Mouse (Mus musculus): ENCODE measurements at regions not wholly inside any gene's neighbourhood (a gene's known extent, or its start where the extent isn't known, plus 50 kb on each side); places are given as distances from the start of the nearest gene placed in this dataset.

DNA sequence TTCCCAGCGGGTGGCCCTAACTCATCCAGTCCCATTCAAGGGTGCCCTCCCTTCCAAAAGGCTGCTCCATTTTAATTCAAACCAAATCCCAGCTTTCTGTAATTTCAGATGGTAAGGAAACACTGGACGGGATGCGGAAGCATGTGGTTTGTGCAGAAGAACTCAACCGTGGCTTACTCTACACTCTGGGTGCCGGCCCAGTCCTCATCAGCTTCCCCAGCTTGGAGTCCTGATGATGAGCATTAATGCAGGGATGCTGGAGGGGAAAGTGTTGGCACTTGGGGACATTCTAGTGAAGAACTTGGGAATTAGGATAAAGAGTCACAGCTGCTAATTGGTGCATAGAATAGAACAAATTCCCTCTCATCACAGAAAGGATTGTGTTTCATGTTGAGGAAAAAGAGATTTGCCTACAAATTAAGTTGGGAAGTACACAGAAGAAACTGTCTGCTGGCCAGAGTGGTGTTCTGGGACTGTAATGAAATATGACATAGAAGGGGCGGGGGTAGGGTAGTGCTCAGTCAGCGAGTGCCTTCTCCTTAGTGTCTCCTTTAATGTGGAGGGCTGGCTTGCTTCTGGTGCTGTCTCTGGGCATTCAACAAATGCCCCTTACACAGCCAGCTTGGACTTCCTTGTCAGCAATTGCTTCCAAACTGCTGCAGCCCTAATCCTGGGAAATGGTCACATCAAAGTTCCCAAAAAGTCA lies 285.0 kb upstream of the Bmper start:
- H3K4me3 ChIP-seq (ENCODE audit: low read depth, low read length) = no peak overlapping the region
- ATAC-seq (ENCODE audit: low read depth) = no peak
- WGBS (ENCODE audit: insufficient replicate concordance) = 65% methylated on average over 7 of the region's 7 CpGs
- H3K4me1 ChIP-seq (ENCODE audit: control insufficient read depth, low read depth, low read length) = no peaks in the 10 kb centered on the region
- no peak overlapping the region for H3K4me2 ChIP-seq (ENCODE audit: low read depth, low read length)
- H3K9ac ChIP-seq (ENCODE audit: low read depth, low read length) = no peak overlapping the region
- no peaks in the 10 kb centered on the region for H3K36me3 ChIP-seq (ENCODE audit: control insufficient read depth, insufficient read depth)
- no peaks in the 10 kb centered on the region for H3K9me3 ChIP-seq (replicated peaks; ENCODE audit: control insufficient read depth, low read length)
- H3K27ac ChIP-seq (ENCODE audit: low read length) = no peak overlapping the region
- H3K27me3 ChIP-seq (ENCODE audit: control insufficient read depth, insufficient read depth, low read depth, low read length) = no peaks in the 10 kb centered on the region

GRCm38 (mm10) chr9:22944992-22945391 lies 277.9 kb upstream of the Bmper start:
- 62% methylated on average over 6 of the region's 6 CpGs for WGBS (ENCODE audit: insufficient replicate concordance)
- H3K27ac ChIP-seq (ENCODE audit: low read length) = no peak overlapping the region
- H3K27me3 ChIP-seq (ENCODE audit: control insufficient read depth, insufficient read depth, low read depth, low read length) = no peaks in the 10 kb centered on the region
- H3K9me3 ChIP-seq (replicated peaks; ENCODE audit: control insufficient read depth, low read length) = no peaks in the 10 kb centered on the region
- no peaks in the 10 kb centered on the region for H3K36me3 ChIP-seq (ENCODE audit: control insufficient read depth, insufficient read depth)
- H3K9ac ChIP-seq (ENCODE audit: low read depth, low read length) = no peak overlapping the region
- no peak overlapping the region for H3K4me2 ChIP-seq (ENCODE audit: low read depth, low read length)
- ATAC-seq (ENCODE audit: low read depth) = no peak
- H3K4me1 ChIP-seq (ENCODE audit: control insufficient read depth, low read depth, low read length) = no peaks in the 10 kb centered on the region
- H3K4me3 ChIP-seq (ENCODE audit: low read depth, low read length) = no peak overlapping the region

GRCm38 (mm10) chr9:22945426-22945955 lies 277.4 kb upstream of the Bmper start:
- Histone ChIP-seq H3K27ac (ENCODE audit: low read length) (no peak overlapping the region), H3K9ac (ENCODE audit: low read depth, low read length) (no peak overlapping the region), H3K36me3 (ENCODE audit: control insufficient read depth, insufficient read depth) (no peaks in the 10 kb centered on the region), H3K4me2 (ENCODE audit: low read depth, low read length) (no peak overlapping the region), H3K4me3 (ENCODE audit: low read depth, low read length) (no peak overlapping the region), H3K9me3 (replicated peaks; ENCODE audit: control insufficient read depth, low read length) (no peaks in the 10 kb centered on the region), H3K27me3 (ENCODE audit: control insufficient read depth, insufficient read depth, low read depth, low read length) (no peaks in the 10 kb centered on the region), H3K4me1 (ENCODE audit: control insufficient read depth, low read depth, low read length) (no peaks in the 10 kb centered on the region)
- 58% methylated on average over 8 of the region's 8 CpGs for WGBS (ENCODE audit: insufficient replicate concordance)
- ATAC-seq (ENCODE audit: low read depth) = no peak

- Histone ChIP-seq H3K4me2 (ENCODE audit: low read depth, low read length) (no peak overlapping the region), H3K36me3 (ENCODE audit: control insufficient read depth, insufficient read depth) (no peaks in the 10 kb centered on the region), H3K4me3 (ENCODE audit: low read depth, low read length) (no peak overlapping the region), H3K27ac (ENCODE audit: low read length) (no peak overlapping the region), H3K4me1 (ENCODE audit: control insufficient read depth, low read depth, low read length) (no peaks in the 10 kb centered on the region), H3K9me3 (replicated peaks; ENCODE audit: control insufficient read depth, low read length) (no peaks in the 10 kb centered on the region), H3K27me3 (ENCODE audit: control insufficient read depth, insufficient read depth, low read depth, low read length) (no peaks in the 10 kb centered on the region), H3K9ac (ENCODE audit: low read depth, low read length) (no peak overlapping the region)
- no peak for ATAC-seq (ENCODE audit: low read depth)
- 72% methylated on average over 16 of the region's 16 CpGs for WGBS (ENCODE audit: insufficient replicate concordance)
These were observed 270.1 kb upstream of the Bmper start for GRCm38 (mm10) chr9:22952571-22953442.

- H3K4me1 ChIP-seq (ENCODE audit: control insufficient read depth, low read depth, low read length) = no peaks in the 10 kb centered on the region
- no peak for ATAC-seq (ENCODE audit: low read depth)
- no peak overlapping the region for H3K4me2 ChIP-seq (ENCODE audit: low read depth, low read length)
- H3K27me3 ChIP-seq (ENCODE audit: control insufficient read depth, insufficient read depth, low read depth, low read length) = no peaks in the 10 kb centered on the region
- no peaks in the 10 kb centered on the region for H3K9me3 ChIP-seq (replicated peaks; ENCODE audit: control insufficient read depth, low read length)
- no peak overlapping the region for H3K27ac ChIP-seq (ENCODE audit: low read length)
- WGBS (ENCODE audit: insufficient replicate concordance) = 32% methylated on average over 7 of the region's 7 CpGs
- H3K9ac ChIP-seq (ENCODE audit: low read depth, low read length) = no peak overlapping the region
- H3K4me3 ChIP-seq (ENCODE audit: low read depth, low read length) = no peak overlapping the region
- H3K36me3 ChIP-seq (ENCODE audit: control insufficient read depth, insufficient read depth) = no peaks in the 10 kb centered on the region
These were observed 260.5 kb upstream of the Bmper start for GRCm38 (mm10) chr9:22962269-22962815.

GRCm38 (mm10) chr9:22971312-22971711 lies 251.6 kb upstream of the Bmper start:
- Histone ChIP-seq H3K27ac (ENCODE audit: low read length) (no peak overlapping the region), H3K4me3 (ENCODE audit: low read depth, low read length) (no peak overlapping the region), H3K36me3 (ENCODE audit: control insufficient read depth, insufficient read depth) (no peaks in the 10 kb centered on the region), H3K9ac (ENCODE audit: low read depth, low read length) (no peak overlapping the region), H3K27me3 (ENCODE audit: control insufficient read depth, insufficient read depth, low read depth, low read length) (no peaks in the 10 kb centered on the region), H3K4me2 (ENCODE audit: low read depth, low read length) (no peak overlapping the region), H3K9me3 (replicated peaks; ENCODE audit: control insufficient read depth, low read length) (no peaks in the 10 kb centered on the region), H3K4me1 (ENCODE audit: control insufficient read depth, low read depth, low read length) (no peaks in the 10 kb centered on the region)
- WGBS (ENCODE audit: insufficient replicate concordance) = 46% methylated on average over 4 of the region's 4 CpGs
- ATAC-seq (ENCODE audit: low read depth) = no peak

DNA sequence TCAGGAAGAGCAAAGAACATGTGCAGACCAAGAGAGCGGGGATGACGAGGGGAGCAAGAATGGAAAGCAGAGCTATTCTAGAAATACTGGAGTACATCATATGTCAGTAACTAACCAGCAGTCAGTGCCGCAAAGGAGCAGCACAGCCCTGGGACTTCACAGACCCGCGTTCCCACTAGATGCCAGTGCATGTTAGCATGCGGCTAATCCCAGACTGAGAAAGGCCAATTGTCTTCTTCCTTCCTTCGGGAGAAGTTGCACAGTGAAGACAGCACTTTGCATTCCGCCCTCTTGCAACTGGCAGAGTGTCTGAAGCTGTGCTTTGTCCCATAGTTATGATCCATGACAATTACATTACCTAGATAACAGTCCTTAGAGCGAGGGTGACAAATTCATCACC lies 246.1 kb upstream of the Bmper start:
- no peaks in the 10 kb centered on the region for H3K9me3 ChIP-seq (replicated peaks; ENCODE audit: control insufficient read depth, low read length)
- H3K27ac ChIP-seq (ENCODE audit: low read length) = no peak overlapping the region
- no peaks in the 10 kb centered on the region for H3K27me3 ChIP-seq (ENCODE audit: control insufficient read depth, insufficient read depth, low read depth, low read length)
- H3K4me1 ChIP-seq (ENCODE audit: control insufficient read depth, low read depth, low read length) = no peaks in the 10 kb centered on the region
- 59% methylated on average over 9 of the region's 9 CpGs for WGBS (ENCODE audit: insufficient replicate concordance)
- no peaks in the 10 kb centered on the region for H3K36me3 ChIP-seq (ENCODE audit: control insufficient read depth, insufficient read depth)
- H3K4me2 ChIP-seq (ENCODE audit: low read depth, low read length) = no peak overlapping the region
- H3K9ac ChIP-seq (ENCODE audit: low read depth, low read length) = no peak overlapping the region
- no peak overlapping the region for H3K4me3 ChIP-seq (ENCODE audit: low read depth, low read length)
- no peak for ATAC-seq (ENCODE audit: low read depth)

GRCm38 (mm10) chr9:22979627-22980026 lies 243.2 kb upstream of the Bmper start:
- no peak for ATAC-seq (ENCODE audit: low read depth)
- WGBS (ENCODE audit: insufficient replicate concordance) = 61% methylated on average over 5 of the region's 5 CpGs
- Histone ChIP-seq H3K4me2 (ENCODE audit: low read depth, low read length) (no peak overlapping the region), H3K27me3 (ENCODE audit: control insufficient read depth, insufficient read depth, low read depth, low read length) (no peaks in the 10 kb centered on the region), H3K9ac (ENCODE audit: low read depth, low read length) (no peak overlapping the region), H3K4me3 (ENCODE audit: low read depth, low read length) (no peak overlapping the region), H3K27ac (ENCODE audit: low read length) (no peak overlapping the region), H3K4me1 (ENCODE audit: control insufficient read depth, low read depth, low read length) (no peaks in the 10 kb centered on the region), H3K36me3 (ENCODE audit: control insufficient read depth, insufficient read depth) (no peaks in the 10 kb centered on the region), H3K9me3 (replicated peaks; ENCODE audit: control insufficient read depth, low read length) (no peaks in the 10 kb centered on the region)

GRCm38 (mm10) chr9:22989508-22989907 lies 233.4 kb upstream of the Bmper start:
- Histone ChIP-seq H3K36me3 (ENCODE audit: control insufficient read depth, insufficient read depth) (no peaks in the 10 kb centered on the region), H3K4me3 (ENCODE audit: low read depth, low read length) (no peak overlapping the region), H3K27me3 (ENCODE audit: control insufficient read depth, insufficient read depth, low read depth, low read length) (no peaks in the 10 kb centered on the region), H3K9me3 (replicated peaks; ENCODE audit: control insufficient read depth, low read length) (no peaks in the 10 kb centered on the region), H3K4me2 (ENCODE audit: low read depth, low read length) (no peak overlapping the region), H3K9ac (ENCODE audit: low read depth, low read length) (no peak overlapping the region), H3K4me1 (ENCODE audit: control insufficient read depth, low read depth, low read length) (no peaks in the 10 kb centered on the region), H3K27ac (ENCODE audit: low read length) (no peak overlapping the region)
- WGBS (ENCODE audit: insufficient replicate concordance) = 53% methylated on average over 6 of the region's 6 CpGs
- ATAC-seq (ENCODE audit: low read depth) = no peak

Measured in liver, embryonic 16.5 days (tissue).